Mouse (Mus musculus) C2C12 (cell line): ENCODE data around the gene Fbxl5. TPM values are rescaled to one million over a fixed set of nuclear protein-coding genes. Genes with fewer than 3 reads are reported as not detected.

Experiments used
- H3K27me3 ChIP-seq: one replicate; pipeline ENCODE4 v1.6.1; 2011; ENCODE audit not compliant: control insufficient read depth, insufficient read depth, insufficient read length
- H3K36me3 ChIP-seq: one replicate; pipeline ENCODE4 v1.6.1; 2011; ENCODE audit not compliant: control insufficient read depth, insufficient read depth
- H3K4me3 ChIP-seq: one replicate; pipeline ENCODE4 v1.5.1; 2011; ENCODE audit warnings: mild to moderate bottlenecking, control low read depth; ENCODE audit not compliant: poor library complexity, insufficient read depth, severe bottlenecking
- H3K79me2 ChIP-seq: one replicate; pipeline ENCODE4 v1.6.1; 2011; ENCODE audit not compliant: control insufficient read depth, insufficient read depth
- H3K79me3 ChIP-seq: one replicate; pipeline ENCODE4 v1.6.1; 2011; ENCODE audit warnings: low read depth, control low read depth
- H3ac ChIP-seq: one replicate; pipeline ENCODE3; 2011; ENCODE audit warnings: low read depth; ENCODE audit not compliant: control insufficient read depth, insufficient read length
- CEBPB ChIP-seq: IDR thresholded peaks from one replicate; pipeline ENCODE4 v1.6.1; 2011; ENCODE audit warnings: low read depth, mild to moderate bottlenecking, control low read depth, moderate library complexity
- CTCF ChIP-seq: IDR thresholded peaks from one replicate; pipeline ENCODE4 v1.5.1; 2011; ENCODE audit not compliant: control insufficient read depth, insufficient read depth, insufficient read length
- FOSL1 ChIP-seq: IDR thresholded peaks from one replicate; pipeline ENCODE4 v1.8.0; 2011; ENCODE audit warnings: mild to moderate bottlenecking, low read length; ENCODE audit not compliant: poor library complexity, insufficient read depth, severe bottlenecking
- MAX ChIP-seq: IDR thresholded peaks from one replicate; pipeline ENCODE4 v1.6.1; 2011; ENCODE audit warnings: mild to moderate bottlenecking, control low read depth
- MYOD1 ChIP-seq: IDR thresholded peaks from one replicate; pipeline ENCODE4 v1.6.1; 2011; ENCODE audit warnings: low read depth; ENCODE audit not compliant: control insufficient read depth, insufficient read length
- MYOG ChIP-seq: IDR thresholded peaks from one replicate; pipeline ENCODE4 v1.6.1; 2011; ENCODE audit not compliant: control insufficient read depth, insufficient read length; ENCODE audit errors: extremely low read depth
- USF1 ChIP-seq: IDR thresholded peaks from one replicate; pipeline ENCODE4 v1.6.1; 2011; ENCODE audit warnings: low read depth, mild to moderate bottlenecking, control low read depth, moderate library complexity
- polyA plus RNA-seq: library from polyadenylated mRNA; unstranded; fragments of >200 nt; fragmentation: generic; extraction: Trizol; gene quantifications from one replicate; pipeline ENCODE4 v1.2.1, GENCODE M21; 2012; ENCODE audit warnings: missing spikeins

Fbxl5 gene
- polyA plus RNA-seq, 1 experiment, result 10.5 TPM

DNA sequence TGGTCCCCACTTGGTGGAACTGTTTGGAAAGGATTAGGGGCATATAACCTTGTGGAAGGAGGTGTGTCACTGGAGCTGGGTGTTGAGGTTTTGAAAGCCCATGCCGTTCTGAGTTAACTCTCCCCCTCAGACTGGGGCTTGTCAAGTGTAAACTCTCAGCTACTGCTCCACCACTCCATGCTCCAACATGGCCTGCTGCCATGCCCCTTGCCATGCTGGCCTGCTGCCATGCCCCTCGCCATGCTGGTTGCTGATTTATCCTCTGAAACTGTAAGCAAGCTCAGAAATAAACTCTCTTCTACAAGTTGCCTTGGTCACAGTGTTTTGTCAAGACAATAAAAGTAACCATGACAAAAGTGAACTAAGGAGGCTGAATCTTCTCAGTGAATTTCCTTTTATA is 16.0 kb downstream of the Fbxl5 start:
- Histone ChIP-seq H3K36me3 (no peaks in the 10 kb centered on the region), H3K27me3 (no peaks in the 10 kb centered on the region), H3K79me3 (no peaks in the 10 kb centered on the region), H3K4me3 (no peak overlapping the region), H3K79me2 (no peaks in the 10 kb centered on the region), H3ac (no peak overlapping the region)
- TF ChIP-seq CTCF, result no peak
- TF ChIP-seq MYOG, result no peak
- TF ChIP-seq FOSL1, result no peak
- no peak for TF ChIP-seq MAX
- TF ChIP-seq CEBPB, result no peak
- TF ChIP-seq MYOD1, result no peak
- no peak for TF ChIP-seq USF1

DNA sequence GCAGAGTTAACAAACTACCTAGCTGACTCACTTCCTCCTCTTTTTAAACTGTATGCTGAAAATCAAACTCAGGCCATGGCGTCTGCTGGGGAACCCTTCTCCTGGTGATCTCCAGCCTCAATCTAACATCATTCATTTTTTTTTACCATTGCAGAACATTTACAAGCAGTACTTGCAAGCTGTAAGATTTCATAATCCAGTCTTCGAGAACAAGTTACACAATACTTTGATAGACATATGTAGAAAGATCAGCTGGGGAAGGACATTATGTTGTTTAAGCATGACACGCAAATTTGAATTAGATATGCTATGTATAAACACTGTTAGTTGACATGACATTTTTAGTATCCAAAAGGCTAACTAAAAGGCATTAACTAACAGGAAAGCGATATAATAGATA is 19.6 kb downstream of the Fbxl5 start:
- H3ac ChIP-seq, result no peak overlapping the region
- no peaks in the 10 kb centered on the region for H3K79me3 ChIP-seq
- no peaks in the 10 kb centered on the region for H3K27me3 ChIP-seq
- no peak for TF ChIP-seq MYOD1
- TF ChIP-seq FOSL1, result no peak
- no peak for TF ChIP-seq CTCF
- TF ChIP-seq MAX, result no peak
- TF ChIP-seq MYOG, result no peak
- H3K36me3 ChIP-seq, result no peaks in the 10 kb centered on the region
- H3K4me3 ChIP-seq, result no peak overlapping the region
- H3K79me2 ChIP-seq, result no peaks in the 10 kb centered on the region

- Histone ChIP-seq H3K79me3 (no peaks in the 10 kb centered on the region), H3ac (no peak overlapping the region), H3K4me3 (no peak overlapping the region), H3K27me3 (no peaks in the 10 kb centered on the region), H3K36me3 (no peaks in the 10 kb centered on the region), H3K79me2 (no peaks in the 10 kb centered on the region)
- TF ChIP-seq MAX, result no peak
- TF ChIP-seq MYOG, result no peak
- no peak for TF ChIP-seq CEBPB
- no peak for TF ChIP-seq FOSL1
- TF ChIP-seq USF1, result no peak
These were observed 20.2 kb downstream of the Fbxl5 start for GRCm38 (mm10) chr5:43801253-43801652.

DNA sequence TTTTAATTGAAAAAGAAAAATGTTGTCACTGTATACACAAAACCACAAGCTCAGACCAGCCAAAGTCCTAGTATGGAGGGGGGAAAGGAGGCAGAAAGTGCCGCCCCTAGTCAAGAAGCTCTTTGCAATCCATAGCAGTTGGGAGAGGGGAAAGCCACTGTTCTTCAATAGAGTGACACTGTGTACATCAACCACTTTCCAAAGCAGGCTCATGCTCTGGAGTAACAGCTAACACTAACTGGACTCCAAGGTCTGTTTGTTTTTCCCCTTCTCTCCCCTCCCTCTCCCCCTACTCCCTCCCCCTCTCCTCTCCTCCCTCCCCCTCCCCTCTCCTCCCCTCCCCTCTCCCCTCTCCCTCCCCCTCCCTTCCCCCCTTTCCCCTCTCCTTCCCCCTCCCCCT is 20.7 kb downstream of the Fbxl5 start:
- no peak overlapping the region for H3K4me3 ChIP-seq
- H3ac ChIP-seq, result no peak overlapping the region
- TF ChIP-seq USF1 (no peak), MAX (no peak), MYOG (no peak), CEBPB (no peak), MYOD1 (no peak), CTCF (no peak), FOSL1 (no peak)
- H3K79me3 ChIP-seq, result no peaks in the 10 kb centered on the region
- no peaks in the 10 kb centered on the region for H3K27me3 ChIP-seq
- no peaks in the 10 kb centered on the region for H3K36me3 ChIP-seq
- no peaks in the 10 kb centered on the region for H3K79me2 ChIP-seq

DNA sequence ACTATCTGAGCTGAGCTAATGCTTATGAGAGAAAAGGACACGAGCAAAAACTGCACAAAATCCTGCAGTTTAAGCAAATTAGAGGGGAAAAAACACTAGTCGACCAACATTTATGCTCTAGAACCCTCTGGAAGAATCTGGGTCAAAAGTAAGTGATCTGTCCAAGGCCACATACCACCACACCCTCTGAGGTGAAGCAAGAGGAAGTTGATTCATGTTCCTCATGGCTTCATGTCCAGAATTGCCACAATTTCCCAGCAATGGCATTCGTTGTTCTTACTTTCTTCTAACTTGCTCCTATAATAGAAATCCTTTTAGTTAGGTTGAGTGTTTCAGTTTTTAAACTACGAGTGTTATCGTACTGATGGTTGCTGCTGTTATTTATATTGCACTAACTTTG is 21.9 kb downstream of the Fbxl5 start:
- Histone ChIP-seq H3K27me3 (no peaks in the 10 kb centered on the region), H3K36me3 (no peaks in the 10 kb centered on the region), H3K79me2 (no peaks in the 10 kb centered on the region), H3ac (no peak overlapping the region), H3K4me3 (no peak overlapping the region), H3K79me3 (no peaks in the 10 kb centered on the region)
- TF ChIP-seq USF1 (no peak), CEBPB (peak; percentile 51), MYOG (no peak), CTCF (no peak), MAX (no peak), FOSL1 (no peak)

- Histone ChIP-seq H3K79me3 (no peaks in the 10 kb centered on the region), H3K36me3 (no peaks in the 10 kb centered on the region), H3ac (no peak overlapping the region), H3K4me3 (no peak overlapping the region), H3K27me3 (no peaks in the 10 kb centered on the region), H3K79me2 (no peaks in the 10 kb centered on the region)
- TF ChIP-seq FOSL1, result no peak
- no peak for TF ChIP-seq CEBPB
- no peak for TF ChIP-seq CTCF
- no peak for TF ChIP-seq MAX
- no peak for TF ChIP-seq USF1
- TF ChIP-seq MYOD1, result no peak
- TF ChIP-seq MYOG, result no peak
These were observed 29.1 kb downstream of the Fbxl5 start for GRCm38 (mm10) chr5:43792354-43792753.
